Mouse (Mus musculus): Measurements from ENCODE around the gene Rabepk.
"Not testable (repeated sequence)": the region's sequence is repeated elsewhere in the genome, so short reads cannot be mapped to it uniquely, and the experiment has no call there.

Rabepk gene

DNA sequence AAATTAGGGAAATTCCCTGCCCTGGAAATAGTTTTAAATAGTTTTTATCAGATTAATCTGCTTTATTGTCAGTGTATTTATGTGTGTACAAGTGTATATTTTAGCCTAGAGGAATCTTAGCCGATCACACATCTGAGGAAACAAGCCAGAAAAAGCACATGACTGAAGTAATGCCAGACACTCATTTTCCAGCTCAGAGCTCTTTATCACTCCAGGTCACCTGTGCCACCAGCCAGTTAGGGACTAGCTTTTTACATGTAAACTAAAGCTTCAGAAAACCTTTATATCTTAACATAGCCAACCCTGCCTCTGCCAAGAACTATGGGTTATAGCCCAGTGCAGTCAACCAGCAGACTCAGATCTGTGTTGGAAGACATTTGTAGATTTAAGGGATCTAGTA, 5.1 kb upstream of the Rabepk start:
- DNase-seq (ENCODE audit: low spot score in 2 of 2), result no peak

DNA sequence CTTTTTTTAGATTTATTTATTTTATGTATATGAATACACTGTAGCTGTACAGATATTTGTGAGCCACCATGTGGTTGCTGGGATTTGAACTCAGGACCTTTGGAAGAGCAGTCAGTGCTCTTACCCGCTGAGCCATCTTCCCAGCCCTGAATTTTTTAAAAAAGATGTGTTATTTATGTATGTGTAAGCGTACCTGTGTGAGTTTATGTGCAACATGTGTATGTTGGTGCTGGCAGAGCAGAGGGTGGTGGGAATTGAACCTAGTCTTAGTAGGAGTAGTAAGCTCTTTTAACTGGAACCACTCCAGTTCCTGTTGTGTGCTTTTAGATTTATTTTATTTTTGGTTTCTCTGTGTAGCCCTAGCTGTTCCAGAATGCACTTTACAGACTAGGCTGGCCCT, 4.5 kb upstream of the Rabepk start:
- DNase-seq (ENCODE audit: low spot score in 2 of 2), result no peak

DNA sequence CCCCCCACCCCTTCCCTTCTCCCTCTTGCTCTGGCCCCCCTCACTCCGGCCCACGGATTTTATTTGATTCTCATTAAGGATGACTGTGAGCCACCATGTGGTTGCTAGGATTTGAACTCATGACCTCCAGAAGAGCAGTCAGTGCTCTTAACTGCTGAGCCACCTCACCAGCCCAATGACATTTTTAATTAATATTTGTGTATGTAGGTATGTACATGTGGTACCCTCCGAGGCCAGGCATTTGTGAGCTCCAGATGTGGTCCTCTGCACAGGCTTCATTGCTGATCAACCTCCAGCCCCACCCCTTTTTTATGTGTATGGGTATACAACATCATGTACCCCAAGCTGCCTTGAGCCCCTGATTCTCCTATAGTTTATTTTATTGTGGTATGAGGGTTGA, 4.0 kb upstream of the Rabepk start:
- DNase-seq (ENCODE audit: low spot score in 2 of 2), result no peak

DNA sequence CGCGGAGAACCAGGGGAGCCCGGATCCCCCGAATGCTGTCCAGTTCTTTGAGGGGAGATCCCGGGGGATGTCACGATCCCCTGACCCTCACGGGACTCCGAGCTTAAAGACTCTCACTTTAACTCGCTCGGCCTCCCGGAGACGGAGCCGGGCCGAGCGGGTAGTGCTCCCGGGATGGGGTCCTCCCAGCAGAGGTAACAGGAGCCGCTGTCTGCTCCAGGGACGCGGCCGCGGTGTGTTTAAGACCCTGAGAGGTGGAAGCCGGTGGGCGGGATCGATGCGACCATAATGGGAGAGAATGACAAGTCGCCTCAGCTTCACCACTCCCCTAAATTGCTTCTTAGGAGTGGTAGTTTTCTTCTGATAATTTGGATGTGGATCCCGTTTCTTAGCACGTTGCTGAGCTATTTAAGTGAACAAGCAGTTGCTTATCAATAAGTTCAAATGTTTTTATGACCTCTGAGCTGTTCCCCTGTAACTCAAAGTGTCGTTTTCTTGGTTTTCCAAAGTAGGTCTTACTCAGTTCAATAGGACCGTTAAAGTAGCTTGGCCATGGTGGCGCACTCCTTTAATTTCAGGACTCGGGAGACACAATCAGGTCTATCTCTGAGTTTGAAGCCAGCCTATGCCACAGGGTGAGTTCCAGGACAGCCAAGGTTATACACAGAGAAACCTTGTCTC, 3.0 kb upstream of the Rabepk start:
- not testable (repeated sequence) for DNase-seq (ENCODE audit: low spot score in 2 of 2)

DNA sequence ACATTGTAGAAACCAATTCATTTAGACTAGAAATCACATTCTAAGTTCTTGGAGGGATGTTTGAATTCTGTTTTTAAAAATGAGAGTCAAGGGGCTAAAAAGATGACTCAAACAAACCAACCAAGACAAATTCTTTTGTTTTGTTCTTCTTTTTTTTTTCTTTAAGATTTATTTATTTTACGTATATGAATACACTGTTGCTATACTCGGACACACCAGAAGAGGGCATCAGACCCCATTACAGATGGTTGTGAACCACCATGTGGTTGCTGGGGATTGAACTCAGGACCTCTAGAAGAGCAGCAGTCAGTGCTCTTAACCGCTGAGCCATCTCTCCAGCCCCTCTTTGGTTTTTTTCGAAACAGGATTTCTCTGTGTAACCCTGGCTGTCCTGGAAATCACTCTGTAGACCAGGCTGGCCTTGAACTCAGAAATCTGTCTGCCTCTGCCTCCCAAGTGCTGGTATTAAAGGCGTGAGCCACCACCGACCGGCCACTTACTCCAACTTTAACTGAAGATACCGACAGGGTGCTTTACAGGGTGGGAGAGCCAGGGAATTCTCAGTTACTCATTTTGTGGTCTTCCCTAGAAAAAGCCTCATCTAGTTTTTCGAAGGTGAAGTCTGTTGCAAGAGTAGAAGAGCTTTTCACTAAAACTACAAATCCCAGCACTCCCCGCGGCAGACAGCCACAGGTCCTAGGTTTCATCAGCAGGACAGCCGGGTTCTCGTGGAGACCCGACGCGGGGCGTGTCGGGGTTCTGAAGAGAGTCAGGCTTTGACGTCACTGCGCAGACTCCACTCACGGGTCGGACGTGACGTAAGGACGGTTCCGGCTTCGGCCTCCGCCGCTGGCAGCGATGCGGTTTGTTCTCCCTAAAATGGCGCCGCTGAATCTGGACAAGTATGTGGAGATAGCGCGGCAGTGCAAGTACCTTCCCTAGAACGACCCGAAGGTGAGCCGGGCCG, 2.1 kb upstream of the Rabepk start:
- peak; percentile 94 to 97 for DNase-seq (ENCODE audit: low spot score in 2 of 2)

DNA sequence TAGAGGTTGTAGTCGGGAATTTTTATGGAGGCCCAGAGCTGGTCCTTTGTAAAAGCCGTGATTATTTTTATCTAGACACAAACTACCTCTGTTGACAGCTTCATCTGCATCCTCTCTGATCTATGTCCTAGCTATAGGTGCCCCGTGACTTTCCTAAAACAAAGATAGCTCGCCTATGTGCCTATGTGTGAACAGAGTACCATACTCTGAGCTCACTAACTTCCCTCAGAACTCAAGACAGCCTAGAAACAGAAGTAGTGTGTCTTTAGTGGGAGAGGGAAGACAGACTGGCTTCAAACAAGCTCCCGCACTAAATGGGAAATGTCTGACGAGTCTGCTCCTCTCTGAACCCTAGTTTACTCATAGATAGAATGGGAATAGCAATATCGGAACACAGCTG, 659 bp upstream of the Rabepk start:
- DNase-seq (ENCODE audit: low spot score in 2 of 2), result no peak

DNA sequence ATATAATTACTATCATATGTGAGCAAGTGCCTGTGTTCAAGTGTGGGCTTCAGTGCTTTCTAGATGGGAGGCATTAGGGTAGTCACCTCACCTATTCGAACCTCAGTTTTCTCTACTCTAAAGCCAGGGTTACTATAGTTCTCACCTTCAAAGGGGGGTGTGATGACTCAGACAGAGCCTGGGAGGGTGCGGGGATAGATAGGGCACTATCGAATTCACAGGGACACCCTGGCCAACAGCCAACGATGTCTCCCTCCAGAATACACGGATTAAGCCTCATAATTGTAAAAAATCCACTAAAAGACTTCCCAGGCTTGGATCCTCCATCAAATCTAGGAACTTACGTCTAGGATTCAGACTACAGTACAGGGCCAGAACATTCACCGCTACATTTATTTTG, 4.3 kb downstream of the Rabepk start:
- no peak for DNase-seq (ENCODE audit: low spot score in 2 of 2)

DNA sequence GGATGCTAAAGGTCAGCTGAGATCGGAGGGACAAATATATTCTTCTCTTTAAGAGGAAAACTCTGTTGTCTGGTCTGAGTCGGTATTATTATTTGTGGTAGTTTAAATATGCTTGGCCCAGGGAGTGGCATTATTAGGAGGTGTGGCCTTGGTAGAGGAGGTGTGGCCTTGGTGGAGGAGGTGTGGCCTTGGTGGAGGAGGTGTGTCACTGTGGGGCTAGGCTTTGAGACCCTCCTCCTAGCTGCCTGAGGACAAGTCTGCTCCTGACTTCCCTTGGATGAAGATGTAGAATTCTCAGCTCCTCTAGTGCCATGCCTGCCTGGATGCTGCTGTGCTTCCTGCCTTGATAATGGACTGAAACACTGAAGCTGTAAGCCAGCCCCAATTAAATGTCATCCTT, 5.2 kb downstream of the Rabepk start:
- DNase-seq (ENCODE audit: low spot score in 2 of 2), result no peak

DNA sequence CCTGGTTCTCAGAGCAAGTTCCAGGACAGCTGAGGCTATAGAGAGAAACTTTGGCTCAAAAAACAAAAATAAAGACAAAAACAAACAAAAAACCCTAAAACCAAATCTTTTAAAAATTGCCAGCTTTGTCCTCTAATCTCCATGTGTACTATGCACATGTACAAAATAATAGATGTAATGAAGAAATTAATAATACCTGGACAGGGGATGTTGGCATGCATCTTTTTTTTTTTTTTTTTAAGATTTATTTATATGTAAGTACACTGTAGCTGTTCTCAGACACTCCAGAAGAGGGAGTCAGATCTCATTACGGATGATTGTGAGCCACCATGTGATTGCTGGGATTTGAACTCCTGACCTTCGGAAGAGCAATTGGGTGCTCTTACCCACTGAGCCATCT, 7.2 kb downstream of the Rabepk start:
- DNase-seq (ENCODE audit: low spot score in 2 of 2), result not testable (repeated sequence)

DNA sequence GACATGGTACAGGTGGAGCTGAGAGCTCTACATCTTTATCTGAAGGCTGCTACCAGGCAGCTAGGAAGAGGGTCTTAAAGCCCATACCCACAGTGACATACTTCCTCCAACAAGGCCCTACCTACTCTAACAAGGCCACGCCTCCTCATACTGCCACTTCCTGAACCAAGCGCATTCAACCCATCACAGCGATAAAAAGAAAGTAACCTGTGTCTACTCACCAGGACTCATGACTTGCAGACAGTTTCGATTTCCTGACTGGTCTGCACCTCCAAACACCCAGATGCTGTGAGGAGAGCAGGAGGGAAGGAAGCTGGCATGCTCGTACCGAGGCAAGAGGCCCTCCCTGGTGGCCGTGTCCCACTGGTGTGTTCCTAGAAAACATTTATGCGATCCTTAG, 9.4 kb downstream of the Rabepk start:
- DNase-seq (ENCODE audit: low spot score in 2 of 2), result peak; percentile 61 to 62

DNA sequence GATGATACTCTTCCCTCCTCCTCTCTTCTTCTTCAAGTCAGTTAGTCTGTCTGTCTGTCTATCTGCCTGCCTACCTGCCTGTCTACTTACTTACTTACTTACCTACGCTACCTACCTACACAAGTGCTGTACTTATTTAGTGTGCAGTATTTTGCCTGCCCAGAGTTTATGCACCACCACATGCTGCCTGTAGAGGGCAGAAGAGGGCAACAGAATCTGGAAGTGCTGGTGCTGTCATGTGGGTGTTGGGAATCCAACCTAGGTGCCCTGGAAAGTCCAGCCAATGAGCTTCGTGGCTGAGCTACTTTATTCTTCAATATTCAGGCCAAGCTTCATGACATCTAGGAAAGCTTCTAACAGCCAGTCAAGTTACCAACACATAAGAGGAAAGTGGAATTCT, 15.6 kb downstream of the Rabepk start:
- peak in 1 of 2 experiments; percentile 58 for DNase-seq (ENCODE audit: low spot score in 2 of 2)

DNA sequence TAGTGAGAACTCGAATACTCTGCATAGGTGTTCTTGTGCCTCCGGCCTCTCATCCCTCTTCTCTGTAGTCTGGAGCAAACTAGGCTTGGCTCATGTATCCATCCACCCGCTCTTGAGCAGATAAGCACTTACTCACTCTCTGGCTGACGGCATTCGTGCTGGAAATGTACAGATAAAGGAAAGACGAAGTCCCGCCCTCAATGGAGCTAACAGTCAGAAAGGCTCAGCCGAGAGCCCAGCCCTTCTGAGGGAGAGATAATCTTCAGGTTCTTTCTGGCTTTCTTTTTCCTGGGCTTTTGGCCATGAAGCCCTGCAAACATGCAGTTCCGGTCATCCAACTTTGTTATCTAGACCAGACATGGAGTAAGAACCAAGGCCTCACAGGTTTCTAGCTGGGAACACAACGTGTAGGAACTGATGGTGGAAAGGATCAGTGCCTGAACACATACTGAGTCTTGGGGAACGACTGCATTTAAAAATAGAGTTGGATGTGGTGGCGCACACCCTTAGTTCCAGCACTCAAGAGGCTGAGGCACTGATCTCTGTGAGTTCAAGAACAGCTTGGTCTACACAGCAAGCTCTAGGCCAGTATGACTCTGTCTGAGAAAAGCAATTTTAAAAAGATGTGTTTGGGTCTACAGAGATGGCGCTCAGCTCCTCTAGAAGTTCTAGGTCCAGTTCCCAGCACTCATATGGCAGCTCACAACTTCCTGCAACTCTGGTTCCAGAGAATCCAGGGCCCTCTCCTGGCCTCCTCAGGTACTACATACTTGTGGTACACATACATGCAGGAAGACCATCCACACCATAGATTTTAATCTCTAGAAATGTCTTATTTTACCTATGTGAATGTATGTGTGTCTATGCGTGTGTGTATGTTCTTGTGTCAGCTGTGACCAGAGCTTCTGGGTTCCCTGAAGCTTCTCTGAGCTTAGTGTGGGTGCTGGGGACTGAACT, 16.4 kb downstream of the Rabepk start:
- no peak for DNase-seq (ENCODE audit: low spot score in 2 of 2)

DNA sequence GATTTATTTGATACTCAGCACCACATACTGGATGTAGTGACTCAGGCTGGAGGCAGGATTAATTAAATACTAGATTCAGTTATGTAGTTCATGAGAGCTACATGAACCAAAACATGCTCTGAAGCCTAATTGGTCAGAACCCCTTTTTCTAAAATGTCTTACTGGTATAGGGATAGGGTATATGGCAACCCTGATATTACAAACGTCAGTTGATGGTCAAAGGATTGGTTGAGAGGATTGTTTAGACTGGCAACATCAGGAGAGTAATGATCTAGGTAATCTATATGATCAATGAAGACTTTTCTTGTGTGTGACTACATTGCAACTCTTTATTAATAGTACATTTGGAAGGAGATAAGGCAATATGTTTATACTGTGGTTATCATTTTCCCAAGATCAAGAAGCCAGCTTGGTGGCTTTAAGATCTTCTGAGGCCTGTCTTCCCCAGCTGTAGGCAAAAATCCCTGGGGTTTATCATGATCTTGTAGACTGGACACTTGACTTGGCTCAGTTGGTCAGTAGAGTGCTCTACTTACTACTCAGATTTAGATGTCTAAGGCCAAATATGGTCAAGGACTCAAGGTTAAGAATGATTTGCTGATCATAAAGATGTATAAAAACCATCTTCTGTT, 22.4 kb downstream of the Rabepk start:
- no peak for DNase-seq (ENCODE audit: low spot score in 2 of 2)

DNA sequence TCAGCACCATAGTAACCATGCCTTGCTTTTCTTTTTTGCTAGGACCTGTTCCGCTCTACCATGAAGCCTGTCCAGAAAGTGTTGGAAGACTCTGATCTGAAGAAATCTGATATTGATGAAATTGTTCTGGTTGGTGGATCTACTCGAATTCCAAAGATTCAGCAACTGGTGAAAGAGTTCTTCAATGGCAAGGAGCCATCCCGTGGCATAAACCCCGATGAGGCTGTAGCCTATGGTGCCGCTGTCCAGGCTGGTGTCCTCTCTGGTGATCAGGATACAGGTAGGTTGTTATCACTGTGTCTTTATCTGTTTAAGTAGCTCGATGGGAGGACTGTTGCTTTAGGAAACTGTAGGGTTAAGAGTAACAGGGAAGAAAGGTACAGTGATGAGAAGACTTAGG, 25.2 kb downstream of the Rabepk start:
- no peak for DNase-seq (ENCODE audit: low spot score in 2 of 2)

DNA sequence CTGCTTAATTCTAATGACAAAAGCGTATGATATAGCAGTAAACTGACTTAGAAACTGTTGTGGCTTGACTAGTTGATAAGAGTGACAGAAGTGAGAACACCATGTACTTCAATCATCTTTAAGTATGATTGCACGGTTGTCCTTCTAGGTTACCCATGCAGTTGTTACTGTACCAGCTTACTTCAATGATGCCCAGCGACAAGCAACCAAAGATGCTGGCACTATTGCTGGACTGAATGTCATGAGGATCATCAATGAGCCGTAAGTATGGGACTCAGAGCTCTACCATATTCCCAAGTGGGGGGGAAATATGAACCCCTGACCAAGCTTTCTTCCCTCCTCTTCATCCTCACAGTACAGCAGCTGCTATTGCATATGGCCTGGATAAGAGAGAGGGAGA, 26.0 kb downstream of the Rabepk start:
- DNase-seq (ENCODE audit: low spot score in 2 of 2), result no peak

DNA sequence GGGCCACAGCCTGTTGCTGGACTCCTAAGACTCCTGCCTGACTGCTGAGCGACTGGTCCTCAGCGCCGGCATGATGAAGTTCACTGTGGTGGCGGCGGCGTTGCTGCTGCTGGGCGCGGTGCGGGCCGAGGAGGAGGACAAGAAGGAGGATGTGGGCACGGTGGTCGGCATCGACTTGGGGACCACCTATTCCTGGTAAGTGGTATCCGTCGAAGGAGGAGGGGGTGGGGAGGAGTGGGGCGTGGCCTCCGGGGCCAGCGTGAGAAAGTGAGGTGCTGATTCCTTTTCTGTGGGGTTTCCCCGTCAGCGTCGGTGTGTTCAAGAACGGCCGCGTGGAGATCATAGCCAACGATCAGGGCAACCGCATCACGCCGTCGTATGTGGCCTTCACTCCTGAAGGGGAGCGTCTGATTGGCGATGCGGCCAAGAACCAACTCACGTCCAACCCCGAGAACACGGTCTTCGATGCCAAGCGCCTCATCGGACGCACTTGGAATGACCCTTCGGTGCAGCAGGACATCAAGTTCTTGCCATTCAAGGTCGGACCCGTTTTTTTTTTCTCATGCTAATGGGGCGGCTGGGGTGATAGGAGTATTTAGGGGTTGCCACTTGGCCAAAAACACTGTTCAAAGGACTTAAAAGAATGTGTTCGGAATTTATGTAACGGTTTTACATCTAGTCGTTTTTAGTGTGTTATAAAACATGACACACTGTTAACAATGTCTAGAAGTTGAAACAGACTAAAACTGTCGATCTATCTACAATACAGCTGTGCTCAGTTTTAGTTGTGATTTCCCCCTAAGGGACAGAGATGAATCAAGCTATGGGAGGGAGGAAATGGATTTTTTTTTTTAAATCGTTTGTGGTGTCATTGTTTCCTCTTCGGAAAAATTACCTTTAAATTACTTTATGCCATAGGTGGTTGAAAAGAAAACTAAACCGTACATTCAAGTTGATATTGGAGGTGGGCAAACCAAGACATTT, 27.2 kb downstream of the Rabepk start:
- peak in 1 of 2 experiments; percentile 59 for DNase-seq (ENCODE audit: low spot score in 2 of 2)

DNA sequence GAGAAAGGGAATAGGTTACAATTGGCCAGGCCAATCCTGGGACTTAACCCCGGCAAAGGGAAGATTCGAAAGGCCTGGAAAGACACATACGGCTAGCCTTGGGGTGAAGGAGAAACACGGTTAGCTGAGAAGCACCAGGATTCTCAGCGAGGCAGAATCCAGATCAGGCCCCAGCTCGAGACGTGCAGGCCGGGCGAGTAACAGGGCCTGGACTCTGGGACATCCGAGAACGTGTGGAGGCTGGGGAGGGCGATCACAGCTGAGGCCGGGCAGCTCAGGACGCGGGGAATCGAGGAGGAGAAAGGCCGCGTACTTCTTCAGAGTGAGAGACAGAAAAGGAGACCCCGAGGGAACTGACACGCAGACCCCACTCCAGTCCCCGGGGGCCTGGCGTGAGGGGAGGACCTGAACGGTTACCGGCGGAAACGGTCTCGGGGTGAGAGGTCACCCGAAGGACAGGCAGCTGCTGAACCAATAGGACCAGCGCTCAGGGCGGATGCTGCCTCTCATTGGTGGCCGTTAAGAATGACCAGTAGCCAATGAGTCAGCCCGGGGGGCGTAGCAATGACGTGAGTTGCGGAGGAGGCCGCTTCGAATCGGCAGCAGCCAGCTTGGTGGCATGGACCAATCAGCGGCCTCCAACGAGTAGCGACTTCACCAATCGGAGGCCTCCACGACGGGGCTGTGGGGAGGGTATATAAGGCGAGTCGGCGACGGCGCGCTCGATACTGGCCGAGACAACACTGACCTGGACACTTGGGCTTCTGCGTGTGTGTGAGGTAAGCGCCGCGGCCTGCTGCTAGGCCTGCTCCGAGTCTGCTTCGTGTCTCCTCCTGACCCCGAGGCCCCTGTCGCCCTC, 28.1 kb downstream of the Rabepk start, which contains the start of gene Hspa5:
Gene Hspa5, plus strand, starts transcription at position 603 of the 859 bp plus-strand sequence.
- peak; percentile 96 to 99 for DNase-seq (ENCODE audit: low spot score in 2 of 2)

DNA sequence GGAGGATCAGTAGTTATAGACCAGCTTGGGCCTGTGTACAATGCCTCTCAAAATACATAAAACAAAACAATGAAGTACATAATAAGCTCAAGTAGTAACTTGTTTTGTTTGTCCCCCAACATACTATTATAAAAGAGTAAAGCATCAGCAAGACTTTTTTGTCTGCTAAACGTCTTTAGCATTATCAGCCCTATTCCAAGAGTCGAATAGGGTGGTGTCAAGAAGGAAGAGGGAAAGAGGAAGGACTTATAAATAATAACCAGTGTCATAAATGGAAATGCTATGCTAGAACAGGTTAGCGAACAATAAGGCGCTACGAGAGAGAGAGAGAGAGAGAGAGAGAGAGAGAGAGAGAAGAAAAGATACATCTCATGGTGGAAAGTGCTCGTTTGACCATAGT, 28.8 kb downstream of the Rabepk start:
- DNase-seq (ENCODE audit: low spot score in 2 of 2), result no peak

DNA sequence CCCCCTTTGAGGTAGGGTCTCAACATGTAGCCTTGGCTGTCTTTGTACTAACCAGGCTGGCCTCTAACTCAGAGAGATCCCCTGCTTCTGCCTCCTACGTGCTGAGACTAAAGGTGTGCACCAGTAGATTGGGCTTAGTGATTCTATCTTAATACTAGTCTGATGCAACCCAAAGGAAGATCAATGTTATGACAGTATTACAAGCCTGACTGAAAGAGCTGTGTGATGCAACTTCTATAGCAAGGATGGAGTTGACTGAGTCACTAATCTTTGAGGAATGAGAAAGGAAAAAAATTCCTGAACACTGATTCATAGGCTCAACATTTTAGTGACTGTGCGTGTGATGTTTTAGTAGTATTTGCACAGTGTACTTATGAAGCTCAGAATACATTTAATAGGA, 29.7 kb downstream of the Rabepk start:
- no peak for DNase-seq (ENCODE audit: low spot score in 2 of 2)

Data from thymus, postnatal 10 days (tissue).